Mouse (Mus musculus): ENCODE measurements around the gene Syde2.
"Not testable (repeated sequence)": the region's sequence is repeated elsewhere in the genome, so short reads cannot be mapped to it uniquely, and the experiment has no call there.

The Syde2 gene

GRCm38 (mm10) chr3:145987268-145987969 lies at the start of gene Syde2:
Gene Syde2, plus strand, starts transcription at chr3:145987870.
- DNase-seq, result peak; percentile 11 to 24

GRCm38 (mm10) chr3:145938405-145939349 lies 49.0 kb upstream of the Syde2 start:
- DNase-seq, result no peak

GRCm38 (mm10) chr3:145939402-145939801 lies 48.3 kb upstream of the Syde2 start:
- no peak for DNase-seq

GRCm38 (mm10) chr3:145939971-145940370 lies 47.7 kb upstream of the Syde2 start:
- DNase-seq, result no peak

- peak; percentile 53 to 72 for DNase-seq
Observed at GRCm38 (mm10) chr3:145941971-145942370, 45.7 kb upstream of the Syde2 start.

- DNase-seq, result no peak
Observed at GRCm38 (mm10) chr3:145944348-145944747, 43.3 kb upstream of the Syde2 start.

- no peak for DNase-seq
Observed at GRCm38 (mm10) chr3:145945904-145946303, 41.8 kb upstream of the Syde2 start.

GRCm38 (mm10) chr3:145946654-145947053 lies 41.0 kb upstream of the Syde2 start:
- no peak for DNase-seq

GRCm38 (mm10) chr3:145947539-145948204 lies 40.0 kb upstream of the Syde2 start:
- no peak for DNase-seq

GRCm38 (mm10) chr3:145950034-145950814 lies 37.4 kb upstream of the Syde2 start:
- no peak for DNase-seq

- DNase-seq, result no peak
Observed at GRCm38 (mm10) chr3:145950815-145951130, 36.9 kb upstream of the Syde2 start.

GRCm38 (mm10) chr3:145951287-145952165 lies 36.1 kb upstream of the Syde2 start:
- no peak for DNase-seq

GRCm38 (mm10) chr3:145952945-145953344 lies 34.7 kb upstream of the Syde2 start:
- DNase-seq, result no peak

- DNase-seq, result no peak
Observed at GRCm38 (mm10) chr3:145953411-145953810, 34.3 kb upstream of the Syde2 start.

- DNase-seq, result no peak
Observed at GRCm38 (mm10) chr3:145959824-145960223, 27.8 kb upstream of the Syde2 start.

GRCm38 (mm10) chr3:145962411-145962810 lies 25.3 kb upstream of the Syde2 start:
- DNase-seq, result no peak

GRCm38 (mm10) chr3:145963101-145964017 lies 24.3 kb upstream of the Syde2 start:
- no peak for DNase-seq

- DNase-seq, result no peak
Observed at GRCm38 (mm10) chr3:145964018-145964387, 23.7 kb upstream of the Syde2 start.

- no peak for DNase-seq
Observed at GRCm38 (mm10) chr3:145964473-145964872, 23.2 kb upstream of the Syde2 start.

GRCm38 (mm10) chr3:145965583-145965982 lies 22.1 kb upstream of the Syde2 start:
- not testable (repeated sequence) for DNase-seq

Data from spleen, adult 18-20 months (tissue).